Mouse (Mus musculus) gastrocnemius, postnatal 36 days (tissue): ENCODE results near the gene Cxcl9. TPM values are rescaled to one million over a fixed set of nuclear protein-coding genes. Genes with fewer than 3 reads are reported as not detected.
A peak's percentile ranks its signal among the peaks of the same experiment; 100 is the strongest.

ENCODE experiments used
- DNase-seq, 2 experiments: peaks; one replicate each; pipeline ENCODE4 v3.0.0; 2022
- intact Hi-C: fragments of 180-260 bp; cut with DNase I; formaldehyde crosslinking; loops from one replicate; pipeline ENCODE4 v1.15.1; 2025
- total RNA-seq, 2 experiments: library from RNA; stranded (reverse); gene quantifications; 2 replicates each; pipeline ENCODE4 v1.2.3; 2021

Gene Cxcl9
- total RNA-seq, 2 experiments from 2014 or later, result 0.41 to 0.47 TPM

- intact Hi-C loops, result no loop called here
- DNase-seq, result peak in 1 of 2 experiments; percentile 25
Observed at GRCm38 (mm10) chr5:92345006-92345405, 17.1 kb upstream of the Cxcl9 start.

- intact Hi-C loops, result no loop called here
- no peak for DNase-seq
Observed at GRCm38 (mm10) chr5:92340606-92341005, 12.7 kb upstream of the Cxcl9 start.

DNA sequence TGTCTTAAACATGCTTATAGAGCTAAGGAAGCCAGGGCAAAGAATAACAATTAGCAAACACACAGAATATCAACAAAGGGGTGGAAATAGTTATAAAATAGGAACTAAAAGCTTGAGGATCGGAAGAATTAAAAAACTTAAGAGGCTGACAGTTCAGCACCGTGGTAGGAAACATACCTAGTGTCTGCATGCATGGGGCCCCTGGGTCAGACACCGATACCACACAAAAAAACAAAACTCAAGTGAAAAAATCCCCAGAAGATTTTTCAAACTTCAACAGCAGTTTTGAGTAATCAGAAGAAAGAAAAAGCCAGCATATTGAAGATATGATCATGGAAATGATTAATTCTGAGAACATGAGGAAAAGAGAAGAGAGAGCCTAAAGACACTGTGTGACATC is 8.9 kb upstream of the Cxcl9 start:
- intact Hi-C loops, result no loop called here
- DNase-seq, result no peak

DNA sequence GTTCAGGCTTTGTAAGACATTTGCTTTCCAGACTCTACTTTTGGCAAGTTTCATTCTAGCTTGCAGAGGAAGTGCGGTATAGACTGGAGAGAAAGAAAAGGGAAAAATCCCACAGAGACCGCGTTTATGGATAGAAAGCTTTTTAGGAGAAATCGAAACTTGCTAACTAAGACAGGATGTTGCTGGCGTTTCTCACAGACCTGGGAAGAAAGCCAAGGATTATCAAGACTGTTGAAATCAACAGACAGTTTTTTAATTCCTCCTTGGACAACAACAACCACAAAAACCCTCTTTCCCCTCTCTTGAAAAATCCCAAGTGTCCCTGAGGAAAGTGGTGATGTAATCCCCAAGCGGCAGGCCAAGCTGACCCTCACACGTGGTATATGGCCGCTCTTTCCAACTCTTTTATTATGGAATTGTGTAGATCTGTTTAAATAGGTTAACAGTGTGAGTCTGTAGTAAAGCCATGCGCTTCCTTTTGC is 4.5 kb upstream of the Cxcl9 start:
- DNase-seq, result peak in 1 of 2 experiments; percentile 52
- intact Hi-C loops, result no loop called here

GRCm38 (mm10) chr5:92331635-92332338 is 3.9 kb upstream of the Cxcl9 start, which contains the start of gene Art3:
Art3 (plus strand) TSS chr5:92331827.
- no peak for DNase-seq
- intact Hi-C loops, result no loop called here

DNA sequence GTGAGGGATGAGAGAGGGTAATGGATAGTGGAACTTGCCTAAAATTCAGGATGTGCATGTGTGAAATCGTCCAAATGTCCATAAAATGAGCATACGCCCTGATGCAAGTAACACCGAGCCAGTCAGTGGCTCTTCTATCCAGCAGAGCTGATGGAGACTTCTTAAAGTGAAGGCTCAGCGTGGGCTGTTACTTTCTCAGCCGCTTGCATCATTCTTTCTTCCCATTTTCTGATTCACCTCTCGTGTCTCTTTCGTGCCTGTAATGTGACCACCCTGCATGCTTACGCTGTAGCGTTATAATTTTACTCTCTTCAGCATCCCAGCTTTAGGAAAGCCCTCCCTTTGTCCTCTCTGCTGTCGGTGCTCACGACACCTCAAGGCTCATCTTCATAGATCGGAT is 3.2 kb upstream of the Cxcl9 start:
- intact Hi-C loops, result no loop called here
- DNase-seq, result no peak

DNA sequence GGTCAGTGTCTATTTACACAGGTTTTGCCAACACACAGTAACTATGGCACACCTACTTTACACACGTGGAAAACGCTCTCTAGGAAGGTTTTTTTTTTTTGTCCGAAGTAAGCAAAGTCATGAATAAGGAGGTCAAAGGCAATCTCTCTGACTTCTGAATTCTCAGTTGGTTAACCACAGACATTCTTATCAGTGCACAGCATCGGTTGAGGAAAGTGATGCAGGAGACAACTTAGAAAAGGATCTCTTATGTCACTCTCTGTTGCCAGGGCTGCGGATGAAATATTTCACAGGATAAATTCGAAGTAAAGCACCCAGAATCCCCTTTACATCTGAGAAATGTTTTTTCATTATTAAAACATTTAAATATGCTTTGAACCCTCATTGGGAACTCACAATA is 512 bp downstream of the Cxcl9 start:
- no peak for DNase-seq

GRCm38 (mm10) chr5:92323264-92323663 is 4.6 kb downstream of the Cxcl9 start:
- intact Hi-C loops, result no loop called here
- peak; percentile 49 to 70 for DNase-seq

More for the DNA sequence above, 512 bp downstream of the Cxcl9 start:
- intact Hi-C loops, result no loop called here

GRCm38 (mm10) chr5:92322612-92323011 is 5.3 kb downstream of the Cxcl9 start:
- DNase-seq, result no peak
- intact Hi-C loops, result no loop called here

DNA sequence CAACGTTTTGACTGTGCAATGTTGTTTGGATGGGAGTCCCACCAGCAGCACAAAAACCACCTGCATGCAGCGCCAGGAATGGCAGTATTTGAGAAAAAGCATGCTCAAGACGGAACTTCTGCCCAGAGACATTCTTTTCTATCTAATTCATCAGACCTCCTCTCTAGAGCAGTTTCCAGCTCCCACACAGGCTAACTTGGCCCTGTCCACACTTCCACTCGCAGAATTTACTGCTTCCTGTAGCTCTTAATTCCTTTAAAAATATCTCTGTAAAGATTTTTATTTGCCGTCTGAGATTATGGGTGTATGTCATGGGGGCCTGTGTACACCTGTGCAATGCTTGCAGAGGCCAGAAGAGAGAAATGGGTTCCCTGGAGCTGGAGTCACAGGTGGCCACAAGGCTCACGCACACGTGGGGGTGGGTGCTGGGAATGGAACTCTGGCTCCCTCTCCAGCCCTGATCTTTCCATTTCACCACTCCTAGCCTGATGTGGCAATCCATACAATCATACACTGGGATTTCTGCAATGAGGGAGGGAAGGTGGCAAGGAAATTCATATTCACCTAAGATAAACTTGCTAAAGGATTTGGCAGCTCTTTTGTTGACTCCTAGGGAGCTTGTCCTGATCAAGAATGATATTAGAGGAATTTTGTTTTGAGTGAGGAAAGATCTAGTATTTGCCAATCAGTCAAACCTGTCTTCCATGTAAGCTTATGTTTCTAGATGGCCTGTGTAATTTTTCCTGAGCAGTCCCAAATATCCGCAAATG is 6.1 kb downstream of the Cxcl9 start:
- no peak for DNase-seq
- intact Hi-C loops, result no loop called here

- peak in 1 of 2 experiments; percentile 18 for DNase-seq
- intact Hi-C loops, result no loop called here
Observed at GRCm38 (mm10) chr5:92318596-92318995, 9.3 kb downstream of the Cxcl9 start.

- no peak for DNase-seq
- intact Hi-C loops, result no loop called here
Observed at GRCm38 (mm10) chr5:92318119-92318518, 9.8 kb downstream of the Cxcl9 start.

DNA sequence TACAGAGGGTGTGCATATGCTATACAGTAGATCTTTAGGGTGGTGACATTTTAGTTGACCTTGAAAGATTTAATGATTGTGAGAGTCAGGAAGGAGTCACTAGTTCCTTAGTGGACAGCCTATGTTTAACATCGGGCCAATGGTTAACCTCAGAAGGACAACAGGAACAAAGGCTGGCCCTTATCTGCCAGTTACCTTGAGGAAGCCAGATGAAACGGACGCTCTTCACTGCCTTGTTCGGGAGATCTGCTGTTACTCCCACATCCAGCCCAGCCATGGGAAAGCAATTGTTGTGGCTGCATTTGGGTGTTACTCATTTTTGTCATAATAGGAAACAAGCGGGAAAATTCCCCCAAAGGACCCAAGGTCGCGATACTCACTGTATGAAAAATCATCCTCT is 14.1 kb downstream of the Cxcl9 start:
- DNase-seq, result no peak
- intact Hi-C loops, result loop anchor here (1.0 to 5.0 kb wide), 2 partner anchors 68 to 84 kb away; no protein-coding TSS in a partner anchor

DNA sequence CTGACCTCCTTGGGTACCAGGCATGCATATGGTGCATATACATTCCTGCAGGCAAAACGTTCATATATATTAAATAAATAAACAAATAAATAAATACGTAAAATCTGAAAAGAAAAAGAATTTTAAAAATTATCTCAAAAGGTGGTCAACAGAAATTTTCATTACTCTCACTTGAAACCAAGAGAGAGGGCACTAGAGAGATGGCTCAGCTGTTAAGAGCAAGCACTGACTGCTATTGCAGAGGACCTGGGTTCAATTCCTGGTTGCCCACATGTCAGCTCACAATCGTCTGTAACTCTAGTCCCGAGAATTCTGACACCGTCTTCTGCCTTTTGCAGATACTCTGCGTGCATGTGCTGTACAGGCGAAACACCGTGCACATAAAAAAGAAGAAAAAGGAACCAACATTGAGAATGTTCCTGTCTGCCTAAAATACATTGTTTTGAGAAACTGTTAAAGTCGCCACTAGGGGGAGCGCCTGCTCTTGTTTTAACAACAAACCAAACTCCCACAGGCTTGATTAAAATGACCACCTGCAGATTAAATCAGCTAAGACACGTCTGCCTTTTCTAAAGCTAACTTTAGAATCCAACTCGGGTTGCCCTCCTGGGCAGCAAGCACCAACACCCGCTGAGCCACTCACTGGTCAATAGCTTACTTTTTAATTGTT is 15.7 kb downstream of the Cxcl9 start:
- intact Hi-C loops, result loop anchor here (5.0 kb wide), 1 partner anchor 85 kb away; no protein-coding TSS in a partner anchor
- DNase-seq, result peak; percentile 67 to 78

- intact Hi-C loops, result loop anchor here (5.0 kb wide), 1 partner anchor 87 kb away; no protein-coding TSS in a partner anchor
- peak; percentile 85 for DNase-seq
Observed at GRCm38 (mm10) chr5:92309681-92310511, 18.0 kb downstream of the Cxcl9 start, which contains the start of gene Sdad1. Sdad1 (minus strand) TSS chr5:92310479.

DNA sequence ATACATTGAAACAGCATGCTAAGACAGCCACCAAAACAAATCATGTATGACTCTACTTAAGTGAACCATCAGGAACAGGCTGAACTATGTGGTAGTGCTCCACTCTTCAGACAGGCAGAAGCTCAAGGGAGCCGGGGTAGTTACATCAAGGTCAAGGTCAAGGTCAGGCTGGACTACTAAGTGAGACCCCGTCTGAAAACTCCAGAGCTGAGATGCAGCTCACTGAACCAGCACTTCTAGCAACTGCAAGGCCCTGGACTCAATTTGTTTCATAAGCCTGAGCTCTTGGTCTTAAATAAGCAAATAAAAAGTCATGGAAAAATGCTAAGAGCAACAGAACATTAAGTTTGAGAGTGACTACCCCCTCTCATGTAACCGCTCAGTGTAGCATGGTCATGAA is 23.6 kb downstream of the Cxcl9 start:
- intact Hi-C loops, result no loop called here
- DNase-seq, result no peak

GRCm38 (mm10) chr5:92302149-92302840 is 25.6 kb downstream of the Cxcl9 start:
- no peak for DNase-seq
- intact Hi-C loops, result no loop called here

DNA sequence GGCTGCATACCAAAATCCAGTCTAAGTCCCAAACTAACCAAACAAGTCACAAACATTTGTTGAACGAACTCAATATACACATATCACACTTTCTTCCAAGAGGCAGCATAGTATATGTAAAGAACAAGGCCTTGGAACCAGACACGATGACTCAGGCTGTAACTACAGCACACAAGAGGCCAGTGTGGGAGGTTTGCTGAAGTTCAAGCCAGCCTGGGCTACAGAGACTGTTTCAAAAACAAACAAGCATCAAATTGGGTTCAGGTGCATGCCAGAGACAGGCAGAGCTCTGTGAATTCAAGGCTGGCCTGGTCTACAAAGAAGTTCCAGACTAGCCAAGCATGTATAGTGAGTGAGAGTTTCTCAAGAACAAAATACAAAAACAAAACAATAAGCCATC is 33.4 kb downstream of the Cxcl9 start:
- intact Hi-C loops, result no loop called here
- DNase-seq, result no peak

GRCm38 (mm10) chr5:92291652-92292414 is 36.0 kb downstream of the Cxcl9 start:
- intact Hi-C loops, result no loop called here
- no peak for DNase-seq
